8 mouse cellular contexts compared by ENCODE assay signal in genomic region chr3:146813624-146814023, GRCm38 (mm10). TPM values are rescaled to one million over a fixed set of nuclear protein-coding genes. Genes with fewer than 3 reads are reported as not detected.
DNase-seq lines count a peak whose midpoint lies in the region; ATAC-seq and TF ChIP-seq lines count a peak whose summit lies in the region.

No protein-coding gene starts in this region.

- peaks cover 5% of the 10 kb centered on the region for H3K4me1 ChIP-seq in heart, embryonic 12.5 days (replicated peaks)
- no peaks in the 10 kb centered on the region for H3K4me1 ChIP-seq in ES-Bruce4 (ENCODE audit: control insufficient read depth, insufficient read depth, low read length)
- peaks cover 6% of the 10 kb centered on the region for H3K4me1 ChIP-seq in forebrain, embryonic 14.5 days (ENCODE audit: control insufficient read depth, insufficient read depth, low read length)
- peaks cover 17% of the 10 kb centered on the region for H3K4me1 ChIP-seq in liver, embryonic 15.5 days (replicated peaks)

- no peak for TF ChIP-seq CTCF in ES-Bruce4 (IDR thresholded peaks at IDR 0.05; ENCODE audit: low read depth, low read length)

- ATAC-seq in heart, embryonic 12.5 days (ENCODE audit: insufficient number of reproducible peaks, low FRiP score): no peak
- ATAC-seq in forebrain, embryonic 14.5 days: no peak
- no peak for ATAC-seq in liver, embryonic 15.5 days (ENCODE audit: insufficient read depth)

- H3K4me2 ChIP-seq in heart, embryonic 12.5 days: peak overlapping the region; percentile 82
- peak overlapping the region; percentile 86 for H3K4me2 ChIP-seq in forebrain, embryonic 14.5 days (ENCODE audit: low read length)
- H3K4me2 ChIP-seq in liver, embryonic 15.5 days: peak overlapping the region; percentile 90

- H3K27me3 ChIP-seq in heart, embryonic 12.5 days (replicated peaks): no peaks in the 10 kb centered on the region
- no peaks in the 10 kb centered on the region for H3K27me3 ChIP-seq in ES-Bruce4 (ENCODE audit: control insufficient read depth, insufficient read depth, low read length, poor library complexity, severe bottlenecking)
- no peaks in the 10 kb centered on the region for H3K27me3 ChIP-seq in forebrain, embryonic 14.5 days (replicated peaks; ENCODE audit: control insufficient read depth, insufficient read depth, low read length)
- H3K27me3 ChIP-seq in liver, embryonic 15.5 days: peaks cover 4% of the 10 kb centered on the region; the same call in 1 of the 2 replicates

- TF ChIP-seq POLR2A in ES-Bruce4 (IDR thresholded peaks at IDR 0.05; ENCODE audit: insufficient read depth, low read length): no peak

- H3K4me3 ChIP-seq in heart, embryonic 12.5 days: peak overlapping the region; percentile 86
- H3K4me3 ChIP-seq in ES-Bruce4 (ENCODE audit: low read depth, low read length): 0 out of 2 replicates have a peak overlapping the region, but pooled peaks have one; percentile 93
- H3K4me3 ChIP-seq in forebrain, embryonic 14.5 days (ENCODE audit: low read depth, low read length): peak overlapping the region; percentile 98
- H3K4me3 ChIP-seq in liver, embryonic 15.5 days (replicated peaks): peak overlapping the region; percentile 83

- no peak for DNase-seq in heart, adult 11 months
- DNase-seq in forebrain, embryonic 14.5 days (ENCODE audit: low spot score): no peak
- no peak for DNase-seq in urinary bladder, postnatal 10 days (ENCODE audit: low spot score)
- DNase-seq in right cerebral cortex, adult 18-20 months: no peak
- DNase-seq in thymus, postnatal 4 days: no peak

- no peaks in the 10 kb centered on the region for H3K9me3 ChIP-seq in heart, embryonic 12.5 days (replicated peaks)
- no peaks in the 10 kb centered on the region for H3K9me3 ChIP-seq in ES-Bruce4 (replicated peaks; ENCODE audit: control insufficient read depth, insufficient read depth, low read length, poor library complexity, severe bottlenecking)
- no peaks in the 10 kb centered on the region for H3K9me3 ChIP-seq in forebrain, embryonic 14.5 days (replicated peaks; ENCODE audit: control insufficient read depth, low read length)
- no peaks in the 10 kb centered on the region for H3K9me3 ChIP-seq in liver, embryonic 15.5 days (replicated peaks)

- peak overlapping the region; percentile 94 for H3K9ac ChIP-seq in heart, embryonic 12.5 days
- H3K9ac ChIP-seq in ES-Bruce4 (ENCODE audit: low read depth, poor library complexity, severe bottlenecking): 0 out of 2 replicates have a peak overlapping the region, but pooled peaks have one; percentile 91
- peak overlapping the region; percentile 85 for H3K9ac ChIP-seq in forebrain, embryonic 14.5 days (ENCODE audit: low read length)
- no peak overlapping the region for H3K9ac ChIP-seq in liver, embryonic 15.5 days

- no peak for TF ChIP-seq EP300 in ES-Bruce4 (IDR thresholded peaks at IDR 0.05; ENCODE audit: insufficient read depth, low read depth, low read length)

- 49% methylated on average over 7 of the region's 7 CpGs for WGBS in heart, embryonic 12.5 days
- 61% methylated on average over 7 of the region's 7 CpGs for WGBS in forebrain, embryonic 14.5 days
- WGBS in liver, embryonic 15.5 days (ENCODE audit: insufficient replicate concordance): 49% methylated on average over 7 of the region's 7 CpGs

- H3K27ac ChIP-seq in heart, embryonic 12.5 days (ENCODE audit: poor library complexity, severe bottlenecking): 0 out of 2 replicates have a peak overlapping the region, but pooled peaks have one; percentile 88
- H3K27ac ChIP-seq in ES-Bruce4 (ENCODE audit: insufficient read depth, low read length): no peak overlapping the region
- H3K27ac ChIP-seq in forebrain, embryonic 14.5 days (ENCODE audit: low read depth, low read length): no peak overlapping the region
- no peak overlapping the region for H3K27ac ChIP-seq in liver, embryonic 15.5 days (replicated peaks)

- H3K36me3 ChIP-seq in heart, embryonic 12.5 days: no peaks in the 10 kb centered on the region
- H3K36me3 ChIP-seq in ES-Bruce4 (ENCODE audit: control insufficient read depth, insufficient read depth, low read length, poor library complexity, severe bottlenecking): no peaks in the 10 kb centered on the region
- H3K36me3 ChIP-seq in forebrain, embryonic 14.5 days (ENCODE audit: control insufficient read depth, insufficient read depth, low read length): peaks cover 6% of the 10 kb centered on the region; the same call in 1 of the 2 replicates
- no peaks in the 10 kb centered on the region for H3K36me3 ChIP-seq in liver, embryonic 15.5 days (replicated peaks)

RNA-seq across cellular contexts. Expression of gene Prkacb, which starts 0.8 kb away (rescaled TPM):
- 64.8 and 66.0 TPM in 2 replicates for polyA plus RNA-seq in heart, embryonic 12.5 days (2016; fragmentation: Nextera tagmentation; extraction: Ambion mirVana)
- polyA plus RNA-seq in ES-Bruce4 (2011; ENCODE audit: insufficient read depth, insufficient read length, low read depth, missing spikeins): 36.8 and 41.7 TPM in 2 replicates
- 115 and 159 TPM in 2 replicates for polyA plus RNA-seq in forebrain, embryonic 14.5 days (2014; fragmentation: Nextera tagmentation; extraction: Ambion mirVana)
- polyA plus RNA-seq in liver, embryonic 15.5 days (2015; fragmentation: Nextera tagmentation; extraction: Ambion mirVana): 12.4 and 13.0 TPM in 2 replicates

RNA-seq across cellular contexts. Expression of gene Ttll7, which starts 38.5 kb away (rescaled TPM):
- polyA plus RNA-seq in heart, embryonic 12.5 days (2016; fragmentation: Nextera tagmentation; extraction: Ambion mirVana): 2.5 and 3.4 TPM in 2 replicates
- polyA plus RNA-seq in ES-Bruce4 (2011; ENCODE audit: insufficient read depth, insufficient read length, low read depth, missing spikeins): 0.37 and 1.5 TPM in 2 replicates
- 6.5 and 7.2 TPM in 2 replicates for polyA plus RNA-seq in forebrain, embryonic 14.5 days (2014; fragmentation: Nextera tagmentation; extraction: Ambion mirVana)
- polyA plus RNA-seq in liver, embryonic 15.5 days (2015; fragmentation: Nextera tagmentation; extraction: Ambion mirVana): 0.39 and 0.47 TPM in 2 replicates
